Mouse (Mus musculus) ovary, adult 18-20 months (tissue): ENCODE data around the gene Timm50.

ENCODE experiments used
- DNase-seq: peaks from one replicate; pipeline ENCODE4 v3.0.0; 2022; ENCODE audit warnings: low spot score, mixed read lengths

The Timm50 gene

GRCm38 (mm10) chr7:28325293-28325692, 13.4 kb upstream of the Timm50 start:
- no peak for DNase-seq

- DNase-seq, result no peak
These were observed 10.3 kb upstream of the Timm50 start for GRCm38 (mm10) chr7:28321974-28322720.

GRCm38 (mm10) chr7:28318714-28319113, 6.8 kb upstream of the Timm50 start:
- DNase-seq, result no peak

- no peak for DNase-seq
These were observed 6.2 kb upstream of the Timm50 start for GRCm38 (mm10) chr7:28318036-28318435.

- DNase-seq, result no peak
These were observed 534 bp downstream of the Timm50 start for GRCm38 (mm10) chr7:28311151-28311925.

GRCm38 (mm10) chr7:28309737-28310136, 2.1 kb downstream of the Timm50 start:
- no peak for DNase-seq

GRCm38 (mm10) chr7:28306216-28306615, 5.7 kb downstream of the Timm50 start:
- DNase-seq, result no peak

- no peak for DNase-seq
These were observed 6.2 kb downstream of the Timm50 start for GRCm38 (mm10) chr7:28305641-28306040.

- DNase-seq, result no peak
These were observed 10.0 kb downstream of the Timm50 start, which contains the start of gene Dll3 for GRCm38 (mm10) chr7:28301616-28302433. Dll3 (minus strand) TSS chr7:28302238.

GRCm38 (mm10) chr7:28298837-28299625, 12.8 kb downstream of the Timm50 start:
- DNase-seq, result no peak

GRCm38 (mm10) chr7:28294481-28294880, 17.4 kb downstream of the Timm50 start:
- DNase-seq, result peak; percentile 60

GRCm38 (mm10) chr7:28290638-28291590, 21.0 kb downstream of the Timm50 start, which contains the start of gene Selenov:
Selenov (minus strand) TSS chr7:28291186.
- no peak for DNase-seq

GRCm38 (mm10) chr7:28290165-28290564, 21.7 kb downstream of the Timm50 start:
- DNase-seq, result no peak

- DNase-seq, result no peak
These were observed 31.2 kb downstream of the Timm50 start for GRCm38 (mm10) chr7:28280630-28281029.

GRCm38 (mm10) chr7:28278279-28278652, 33.6 kb downstream of the Timm50 start:
- no peak for DNase-seq

GRCm38 (mm10) chr7:28277615-28278278, 34.1 kb downstream of the Timm50 start, which contains the start of gene Eid2b:
Eid2b (plus strand) TSS chr7:28277739.
- peak; percentile 86 for DNase-seq

- no peak for DNase-seq
These were observed 34.6 kb downstream of the Timm50 start for GRCm38 (mm10) chr7:28277237-28277614.

- no peak for DNase-seq
These were observed 40.1 kb downstream of the Timm50 start for GRCm38 (mm10) chr7:28271761-28272160.

GRCm38 (mm10) chr7:28269355-28269754, 42.5 kb downstream of the Timm50 start:
- DNase-seq, result no peak

- DNase-seq, result no peak
These were observed 43.3 kb downstream of the Timm50 start for GRCm38 (mm10) chr7:28268576-28268975.
